Mouse (Mus musculus) yolk sac, embryonic 10.5 days (tissue): ENCODE data around the gene Srgap2.
A peak's percentile ranks its signal among the peaks of the same experiment; 100 is the strongest.
"Not testable (repeated sequence)": the region's sequence is repeated elsewhere in the genome, so short reads cannot be mapped to it uniquely, and the experiment has no call there.

ENCODE experiments used
- DNase-seq: peaks from one replicate; pipeline ENCODE4 v3.0.0-alpha.2; 2017; ENCODE audit warnings: low spot score

Srgap2 gene

DNA sequence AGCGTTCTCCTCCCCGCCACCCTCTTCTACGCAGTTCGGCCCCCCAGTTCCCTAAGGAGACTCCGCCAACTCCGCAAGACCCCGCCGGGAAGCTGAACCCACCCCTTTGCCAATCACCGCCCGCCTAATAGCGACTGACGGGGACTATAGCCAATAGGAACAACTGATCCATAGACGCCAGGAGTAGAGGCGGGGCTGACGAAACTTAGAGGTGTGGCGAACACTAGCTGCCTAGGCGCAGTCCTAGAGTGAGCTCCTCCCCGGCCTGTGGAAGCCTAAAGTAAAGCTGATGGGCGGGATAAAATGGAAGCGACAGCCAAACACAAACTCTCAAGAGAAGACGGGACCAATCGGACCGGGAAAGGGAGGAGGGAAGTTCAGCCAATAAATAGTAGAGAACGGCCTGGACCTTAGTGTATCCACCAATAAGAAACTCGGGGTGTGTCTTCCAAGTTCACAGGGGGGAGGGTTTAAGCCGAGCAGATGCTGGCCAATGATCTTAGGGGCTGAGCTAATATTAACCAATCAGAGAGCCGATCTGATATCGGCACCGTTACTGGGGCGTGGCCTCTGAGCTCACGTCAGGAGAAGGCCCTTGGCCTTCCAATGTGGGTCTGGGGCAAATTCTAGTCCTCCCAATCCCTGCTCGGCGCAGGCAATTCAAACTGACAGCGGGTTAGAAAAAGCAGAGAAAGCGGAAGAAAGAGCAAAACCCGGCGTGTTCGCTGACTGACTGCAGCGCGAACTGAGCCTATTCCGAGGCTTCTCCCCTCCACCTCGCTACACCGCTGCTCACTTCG is at the start of gene Srgap2, which contains the start of gene Fam72a:
Gene Srgap2 (minus strand): TSS at position 72 of the 800 bp plus-strand sequence.
Gene Fam72a (plus strand): TSS at position 623 of the 800 bp plus-strand sequence.
- peak; percentile 99 for DNase-seq

GRCm38 (mm10) chr1:131573721-131574120 is 46.6 kb upstream of the Srgap2 start:
- peak; percentile 28 for DNase-seq

DNA sequence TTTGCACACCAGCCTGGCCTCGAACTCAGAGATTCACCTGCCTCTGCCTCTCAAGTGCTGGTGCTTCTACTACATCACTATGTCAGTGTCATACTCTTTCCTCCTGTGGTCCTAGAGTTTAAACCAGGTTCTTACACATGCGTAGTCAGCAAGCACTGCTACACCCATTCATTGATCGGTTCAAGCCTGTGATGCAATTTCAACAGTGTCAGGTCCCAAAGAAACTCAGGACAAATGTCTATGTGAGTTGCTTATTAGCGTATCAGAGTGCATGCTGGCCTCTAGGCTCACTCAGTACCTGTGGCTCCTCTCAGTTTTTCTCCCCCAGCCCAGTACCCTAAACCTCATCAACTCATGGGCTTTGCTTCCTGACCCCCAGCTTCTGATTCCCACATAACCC is 43.2 kb upstream of the Srgap2 start:
- DNase-seq = no peak

GRCm38 (mm10) chr1:131569721-131570120 is 42.6 kb upstream of the Srgap2 start:
- DNase-seq = no peak

DNA sequence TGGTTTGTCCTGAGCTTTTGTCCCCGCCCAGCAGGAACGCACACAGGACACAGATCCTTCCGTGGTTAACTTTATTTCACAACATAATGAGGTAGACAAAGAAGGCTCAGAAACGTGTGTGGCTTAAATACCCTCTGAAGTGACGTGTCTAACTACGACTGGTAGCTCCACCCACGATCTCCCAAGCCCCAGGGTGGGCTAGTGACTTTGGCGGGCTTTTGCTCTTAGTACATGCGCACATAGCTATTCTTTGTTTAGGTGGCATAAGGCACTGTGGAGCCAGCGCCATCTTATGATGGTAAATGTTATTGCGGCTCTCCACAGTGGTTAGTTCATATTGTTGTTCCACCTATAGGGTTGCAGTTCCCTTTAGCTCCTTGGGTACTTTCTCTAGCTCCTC is 38.9 kb upstream of the Srgap2 start:
- DNase-seq = not testable (repeated sequence)

DNA sequence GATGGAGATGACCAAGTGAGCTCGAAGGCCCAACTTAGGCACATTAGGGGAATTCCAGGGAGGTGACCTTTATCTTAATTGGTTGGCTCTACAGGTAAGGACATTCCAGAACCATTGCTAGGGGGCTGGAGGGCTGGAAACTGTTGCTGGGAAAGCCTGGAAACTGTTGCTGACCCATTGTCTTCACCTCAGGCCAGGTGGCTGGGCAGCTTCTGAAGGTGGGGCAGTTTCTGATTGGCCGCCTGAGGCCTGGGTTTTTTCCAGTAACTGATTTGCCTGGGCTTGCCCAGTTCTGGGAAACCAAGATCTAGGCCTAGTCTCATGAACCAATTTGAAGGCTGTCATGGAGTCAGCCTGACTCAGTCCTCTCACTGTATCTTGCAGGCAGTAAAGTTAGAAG is 34.9 kb upstream of the Srgap2 start:
- DNase-seq = no peak

DNA sequence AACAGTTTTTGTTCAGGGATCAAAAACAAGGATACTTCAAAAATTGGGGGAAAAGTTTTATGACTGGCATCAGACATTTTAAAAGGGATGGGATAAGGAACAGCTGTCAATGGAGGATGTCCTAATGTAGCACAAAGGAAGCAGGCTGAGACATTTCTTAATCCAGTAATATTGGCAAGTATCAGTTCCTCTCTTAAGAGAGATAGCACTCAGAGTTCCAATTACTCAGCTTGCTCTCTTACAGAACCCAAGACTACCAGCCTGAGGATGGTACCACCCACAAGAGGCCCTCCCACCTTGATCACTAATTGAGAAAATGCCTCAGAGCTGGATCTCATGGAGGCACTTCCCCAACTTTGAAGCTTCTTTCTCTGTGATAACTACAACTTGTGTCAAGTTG is 33.3 kb upstream of the Srgap2 start:
- DNase-seq = no peak

- peak; percentile 49 for DNase-seq
These were observed 28.1 kb upstream of the Srgap2 start for GRCm38 (mm10) chr1:131555042-131555812.

DNA sequence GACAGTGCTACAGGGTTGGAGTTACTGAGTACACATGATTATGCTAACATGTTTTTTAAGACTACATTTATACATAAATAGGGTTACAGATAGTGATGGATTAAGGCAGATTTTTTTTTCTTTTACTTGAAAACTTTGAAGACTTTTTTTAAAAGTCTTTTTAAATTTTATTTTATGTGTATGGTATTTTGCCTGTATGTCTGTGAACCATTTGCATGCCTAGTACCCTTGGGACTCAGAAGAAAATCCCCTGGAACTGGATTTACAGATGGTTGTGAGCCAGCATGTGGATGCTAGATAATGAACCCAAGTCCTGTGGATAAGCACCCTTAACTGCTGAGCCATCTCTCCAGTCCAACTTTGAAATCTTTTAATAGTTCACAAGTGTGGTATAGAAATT is 26.3 kb upstream of the Srgap2 start:
- no peak for DNase-seq

GRCm38 (mm10) chr1:131551956-131552355 is 24.8 kb upstream of the Srgap2 start:
- no peak for DNase-seq

DNA sequence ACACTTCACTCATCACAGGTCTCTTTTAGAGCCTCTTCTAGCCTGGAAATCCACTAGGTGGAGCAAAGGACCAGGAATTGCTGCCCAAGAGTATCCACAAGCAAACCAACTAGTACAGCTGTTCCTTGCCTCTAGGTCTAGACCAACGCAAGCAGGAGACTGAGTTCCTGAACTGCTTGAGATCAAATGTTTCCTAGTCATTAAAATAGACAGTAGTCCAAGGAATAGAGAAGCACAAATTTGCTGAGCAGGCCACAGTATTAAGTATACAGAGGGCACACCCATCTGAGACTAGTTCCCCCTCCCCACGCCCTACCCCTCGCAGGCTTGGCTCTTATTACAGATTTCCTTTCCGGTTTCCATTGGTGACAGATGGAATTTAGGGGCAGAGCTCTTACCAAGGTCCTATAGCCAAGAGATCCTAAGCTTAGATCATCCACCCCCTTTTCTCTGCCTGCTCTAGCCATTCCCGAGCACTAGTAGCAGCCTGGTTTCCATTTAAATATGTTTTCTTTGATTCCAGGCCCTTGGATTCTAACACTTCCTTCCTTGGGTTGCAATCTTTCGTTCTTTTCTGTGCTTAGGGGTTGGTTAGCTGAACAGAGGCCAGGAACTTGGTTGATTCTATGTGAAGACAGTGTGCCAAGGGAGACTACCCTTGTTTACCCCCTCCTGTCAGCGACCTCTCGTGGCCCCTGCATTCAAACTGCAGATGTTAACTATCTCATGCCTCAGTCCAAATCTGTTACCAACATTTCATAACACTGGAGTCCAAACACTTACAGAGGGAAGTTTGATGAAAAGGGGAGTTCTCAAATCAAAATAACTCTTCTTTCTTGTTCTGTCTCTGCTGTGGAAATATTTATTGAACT is 21.6 kb upstream of the Srgap2 start:
- peak; percentile 22 for DNase-seq

DNA sequence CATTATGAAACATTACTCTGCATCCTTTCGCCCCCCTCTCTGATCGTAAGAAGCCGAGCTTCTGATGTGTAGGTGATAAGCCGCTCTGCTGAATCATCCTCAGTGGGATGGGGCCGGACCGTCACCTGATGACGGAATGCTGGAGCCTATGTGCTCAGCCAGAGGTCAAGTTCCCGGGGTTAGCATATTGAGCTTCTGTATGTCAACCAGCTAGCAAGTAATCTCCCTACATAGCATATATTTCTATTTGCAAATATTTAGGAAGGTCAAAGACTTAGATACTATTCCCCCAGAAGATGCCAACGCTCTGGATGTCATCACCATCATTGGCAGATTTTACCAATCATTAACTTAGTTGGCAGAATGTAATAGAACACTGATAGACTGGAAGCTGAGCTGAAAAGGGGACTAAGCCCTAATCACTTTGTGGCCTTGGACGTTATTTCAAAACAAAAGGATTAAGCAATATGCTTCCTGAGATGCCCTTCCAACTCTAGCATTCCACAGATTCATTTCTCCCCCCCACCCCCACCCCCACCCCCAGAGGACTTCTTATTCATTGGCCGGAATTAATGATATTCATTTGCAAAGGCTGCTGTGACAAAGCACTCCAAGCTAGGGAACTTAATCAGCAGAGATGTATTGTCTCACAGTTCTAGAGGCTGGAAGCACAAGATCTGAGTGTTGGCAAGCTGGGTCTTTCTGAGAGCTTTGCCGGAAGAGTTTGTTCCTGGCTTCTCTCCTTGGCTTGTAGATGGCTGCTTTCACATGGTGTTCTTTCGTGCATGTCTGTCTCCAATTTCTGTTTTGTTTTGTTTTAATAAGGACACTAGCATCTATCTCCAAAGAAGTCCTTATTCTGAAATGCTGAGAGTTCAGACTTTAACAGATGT is 19.9 kb upstream of the Srgap2 start:
- DNase-seq = no peak

GRCm38 (mm10) chr1:131543886-131544565 is 16.9 kb upstream of the Srgap2 start:
- no peak for DNase-seq

- DNase-seq = no peak
These were observed 14.8 kb upstream of the Srgap2 start for GRCm38 (mm10) chr1:131541903-131542302.

DNA sequence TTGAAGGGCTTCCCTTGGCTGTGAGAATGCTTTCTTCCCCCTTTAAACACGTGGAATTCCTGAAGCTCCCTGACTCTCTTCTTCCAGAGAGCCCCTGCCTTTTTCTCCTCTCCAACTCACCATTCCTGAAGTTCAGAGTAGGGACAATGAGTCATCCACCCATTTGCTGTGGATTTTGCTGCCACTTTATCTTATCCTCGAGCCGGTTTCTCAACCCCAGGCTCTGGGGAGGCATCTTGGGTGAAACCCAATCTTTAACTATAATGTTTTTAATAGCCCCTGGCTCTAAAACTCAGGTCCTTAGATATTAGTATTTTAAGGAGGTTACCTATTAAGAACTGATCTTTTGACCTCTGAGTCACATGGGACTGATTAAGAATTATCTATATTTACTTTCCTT is 14.3 kb upstream of the Srgap2 start:
- DNase-seq = no peak

- no peak for DNase-seq
These were observed 13.6 kb upstream of the Srgap2 start for GRCm38 (mm10) chr1:131540795-131541194.

- DNase-seq = no peak
These were observed 12.6 kb upstream of the Srgap2 start for GRCm38 (mm10) chr1:131539771-131540170.

DNA sequence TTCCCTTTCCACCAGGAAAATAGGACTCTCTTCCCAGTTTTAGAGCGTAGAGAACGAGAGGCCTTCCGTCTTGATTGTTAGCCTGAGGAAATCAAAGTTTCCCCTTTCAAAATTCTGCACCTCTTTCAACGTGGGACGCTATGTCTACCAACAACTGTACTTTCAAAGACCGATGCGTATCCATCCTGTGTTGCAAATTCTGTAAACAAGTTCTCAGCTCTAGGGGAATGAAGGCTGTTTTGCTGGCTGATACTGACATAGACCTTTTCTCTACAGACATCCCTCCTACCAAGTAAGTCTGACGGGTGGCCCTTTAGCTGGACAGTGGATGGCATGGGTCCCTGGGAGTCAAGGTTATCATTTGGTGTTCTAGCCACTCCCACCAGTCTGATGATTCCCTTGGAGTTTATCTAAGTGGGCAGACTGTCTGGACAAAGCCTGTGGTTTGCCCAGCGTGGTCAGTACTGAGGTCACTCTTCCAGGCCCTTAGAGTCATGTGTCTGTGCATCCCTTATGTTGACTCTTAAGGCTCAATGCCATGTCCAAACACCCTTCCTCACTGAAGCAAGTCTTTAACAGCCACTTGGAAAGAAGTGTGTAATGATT is 1.5 kb upstream of the Srgap2 start:
- peak; percentile 21 for DNase-seq

DNA sequence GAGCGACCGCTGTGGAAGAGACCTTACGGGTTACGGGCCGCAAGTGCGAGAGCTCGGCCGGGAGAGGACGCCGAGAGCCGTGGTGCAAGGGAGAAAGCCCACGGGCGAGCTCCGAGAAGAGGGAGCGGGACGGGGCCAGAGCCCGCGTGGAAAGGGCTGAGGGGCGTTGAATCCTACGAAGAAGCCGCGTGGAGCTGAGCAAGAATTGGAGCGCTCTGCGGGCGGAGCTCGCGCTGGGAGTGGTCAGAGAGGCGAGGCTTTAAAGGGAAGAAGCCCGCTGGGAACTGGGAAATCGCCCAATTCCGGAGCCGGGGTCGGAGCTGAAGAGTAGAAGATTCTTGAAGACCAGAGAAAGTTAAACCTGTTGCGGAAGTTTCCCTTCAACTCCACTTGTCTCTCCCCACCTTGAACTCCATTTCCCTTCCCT is 942 bp upstream of the Srgap2 start:
- DNase-seq = peak; percentile 77
